Mouse (Mus musculus) cerebellum, adult 2 months (tissue): ENCODE data around the gene Olfr47.

Source experiments
- CTCF ChIP-seq: fragments of 200-500 bp; IDR thresholded peaks from 2 replicates; pipeline ENCODE4 v1.5.1; 2011; ENCODE audit warnings: low read depth, mild to moderate bottlenecking, control low read depth, low read length, moderate library complexity, borderline replicate concordance; ENCODE audit not compliant: insufficient read depth
- POLR2A ChIP-seq: fragments of 200-500 bp; IDR thresholded peaks from 2 replicates; pipeline ENCODE4 v1.6.1; 2011; ENCODE audit warnings: low read length, control low read depth, borderline replicate concordance; ENCODE audit not compliant: insufficient read depth

DNA sequence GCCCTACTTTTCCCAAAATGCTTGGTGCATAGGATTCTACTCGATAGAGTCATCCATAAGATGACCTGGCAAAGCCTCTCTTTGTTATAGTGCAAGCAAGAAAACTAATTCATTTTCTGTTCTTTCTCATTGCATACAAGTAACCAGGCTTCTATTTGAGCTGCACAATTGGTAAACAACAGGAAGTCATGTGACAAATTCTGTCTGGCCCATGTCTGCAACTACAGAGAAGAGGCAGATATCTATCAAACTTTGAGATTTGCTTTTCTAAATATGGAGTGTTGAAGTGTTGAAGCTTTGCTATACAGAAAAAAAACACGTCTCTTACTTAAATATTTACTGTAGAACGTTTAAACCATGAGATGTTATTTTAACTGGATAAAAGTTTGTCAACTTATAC is 33.2 kb upstream of the Olfr47 start:
- TF ChIP-seq POLR2A (no peak), CTCF (no peak)
